Mouse (Mus musculus) limb, embryonic 12.5 days (tissue): ENCODE results near the gene Rragd. TPM values are rescaled to one million over a fixed set of nuclear protein-coding genes. Genes with fewer than 3 reads are reported as not detected.

Source experiments
- ATAC-seq: fragments of 200-750 bp; cut with Nextera tagmentation; 2 replicates; pipeline ENCODE4 v1.8.0; 2017; ENCODE audit warnings: low read depth, moderate TSS enrichment; ENCODE audit not compliant: insufficient number of reproducible peaks, insufficient read depth, low FRiP score, low TSS enrichment
- H3K27ac ChIP-seq: fragments of 300-500 bp; sonication (generic); 2 replicates; pipeline ENCODE4 v1.5.1; 2016; ENCODE audit warnings: mild to moderate bottlenecking, moderate library complexity
- H3K27me3 ChIP-seq: fragments of 300-500 bp; sonication (generic); 2 replicates; pipeline ENCODE4 v1.6.1; 2016; ENCODE audit warnings: mild to moderate bottlenecking, moderate library complexity
- H3K36me3 ChIP-seq: fragments of 300-500 bp; sonication (generic); 2 replicates; pipeline ENCODE4 v1.6.1; 2016; ENCODE audit warnings: mild to moderate bottlenecking, moderate library complexity
- H3K4me1 ChIP-seq: fragments of 300-500 bp; sonication (generic); replicated peaks from 2 replicates; pipeline ENCODE4 v1.6.1; 2016
- H3K4me2 ChIP-seq: fragments of 300-500 bp; sonication (generic); 2 replicates; pipeline ENCODE4 v1.6.1; 2016; ENCODE audit warnings: mild to moderate bottlenecking, moderate library complexity
- H3K4me3 ChIP-seq: fragments of 300-500 bp; sonication (generic); replicated peaks from 2 replicates; pipeline ENCODE4 v1.5.1; 2016; ENCODE audit warnings: mild to moderate bottlenecking
- H3K9ac ChIP-seq: fragments of 300-500 bp; sonication (generic); replicated peaks from 2 replicates; pipeline ENCODE4 v1.6.1; 2016; ENCODE audit warnings: mild to moderate bottlenecking, moderate library complexity
- H3K9me3 ChIP-seq: fragments of 300-500 bp; sonication (generic); 2 replicates; pipeline ENCODE4 v1.6.1; 2016; ENCODE audit warnings: mild to moderate bottlenecking, moderate library complexity
- whole genome bisulfite sequencing: fragments of 180-500 bp; shearing (Covaris S2); methylation state at CpG from one replicate; pipeline ENCODE4 v1.1.7; 2016; 5-methylcytosine and 5-hydroxymethylcytosine counted together
- polyA plus RNA-seq: library from polyadenylated mRNA; unstranded; fragments of >200 nt; fragmentation: Nextera tagmentation; extraction: Ambion mirVana; gene quantifications from 2 replicates; pipeline ENCODE4 v1.2.1, GENCODE M21; 2016

Rragd gene
- polyA plus RNA-seq, 1 experiment from 2014 or later, result 23.9 TPM

- H3K36me3 ChIP-seq, result peaks cover 40% of the 10 kb centered on the region
- H3K9ac ChIP-seq, result no peak overlapping the region
- no peaks in the 10 kb centered on the region for H3K27me3 ChIP-seq
- H3K4me3 ChIP-seq, result no peak overlapping the region
- H3K9me3 ChIP-seq, result peaks cover 4% of the 10 kb centered on the region; the same call in 1 of the 2 replicates
- 88% methylated on average over 1 of the region's 1 CpGs for WGBS
- H3K4me1 ChIP-seq, result no peaks in the 10 kb centered on the region
- H3K27ac ChIP-seq, result no peak overlapping the region
- H3K4me2 ChIP-seq, result no peak overlapping the region
- ATAC-seq, result no peak
Observed at GRCm38 (mm10) chr4:33010078-33010477, 27.2 kb downstream of the Rragd start.

GRCm38 (mm10) chr4:33012484-33012883 is 29.6 kb downstream of the Rragd start:
- WGBS, result 92% methylated on average over 4 of the region's 4 CpGs
- peaks cover 35% of the 10 kb centered on the region for H3K36me3 ChIP-seq

GRCm38 (mm10) chr4:33018361-33018999 is 35.6 kb downstream of the Rragd start:
- no peaks in the 10 kb centered on the region for H3K27me3 ChIP-seq
- no peak overlapping the region for H3K4me2 ChIP-seq
- H3K4me3 ChIP-seq, result no peak overlapping the region
- 51% methylated on average over 9 of the region's 9 CpGs for WGBS
- H3K4me1 ChIP-seq, result no peaks in the 10 kb centered on the region
- no peak overlapping the region for H3K9ac ChIP-seq
- peaks cover 4% of the 10 kb centered on the region; the same call in 1 of the 2 replicates for H3K9me3 ChIP-seq
- ATAC-seq, result peak; percentile 66
- peaks cover 27% of the 10 kb centered on the region for H3K36me3 ChIP-seq
- no peak overlapping the region for H3K27ac ChIP-seq

More at GRCm38 (mm10) chr4:33012484-33012883, 29.6 kb downstream of the Rragd start:
- no peak for ATAC-seq
- Histone ChIP-seq H3K4me3 (no peak overlapping the region), H3K4me1 (no peaks in the 10 kb centered on the region), H3K27ac (no peak overlapping the region), H3K27me3 (no peaks in the 10 kb centered on the region), H3K9me3 (peaks cover 4% of the 10 kb centered on the region; the same call in 1 of the 2 replicates), H3K4me2 (no peak overlapping the region), H3K9ac (no peak overlapping the region)

- Histone ChIP-seq H3K9me3 (no peaks in the 10 kb centered on the region), H3K36me3 (peaks cover 20% of the 10 kb centered on the region), H3K27me3 (no peaks in the 10 kb centered on the region), H3K9ac (no peak overlapping the region), H3K4me2 (no peak overlapping the region), H3K4me1 (no peaks in the 10 kb centered on the region), H3K27ac (no peak overlapping the region), H3K4me3 (no peak overlapping the region)
- ATAC-seq, result no peak
- WGBS, result 86% methylated on average over 8 of the region's 8 CpGs
Observed at GRCm38 (mm10) chr4:33024420-33024819, 41.6 kb downstream of the Rragd start.

- no peaks in the 10 kb centered on the region for H3K27me3 ChIP-seq
- H3K4me3 ChIP-seq, result no peak overlapping the region
- peaks cover 15% of the 10 kb centered on the region; the same call in 1 of the 2 replicates for H3K36me3 ChIP-seq
- no peaks in the 10 kb centered on the region for H3K9me3 ChIP-seq
- no peak overlapping the region for H3K9ac ChIP-seq
- peaks cover 5% of the 10 kb centered on the region; the same call in 1 of the 2 replicates for H3K4me1 ChIP-seq
- 88% methylated on average over 7 of the region's 7 CpGs for WGBS
- no peak for ATAC-seq
- no peak overlapping the region for H3K4me2 ChIP-seq
- no peak overlapping the region for H3K27ac ChIP-seq
Observed at GRCm38 (mm10) chr4:33029104-33029503, 46.3 kb downstream of the Rragd start.

GRCm38 (mm10) chr4:33030264-33031194 is 47.7 kb downstream of the Rragd start:
- 2% methylated on average over 55 of the region's 55 CpGs for WGBS
- ATAC-seq, result peak; percentile 76
- H3K4me3 ChIP-seq, result peak overlapping the region; percentile 79

GRCm38 (mm10) chr4:33031195-33031960 is 48.5 kb downstream of the Rragd start, which contains the start of gene Ube2j1:
Gene Ube2j1 (plus strand): TSS chr4:33031416.
- Histone ChIP-seq H3K9me3 (no peaks in the 10 kb centered on the region; the same call in 1 of the 2 replicates), H3K27ac (peak within 1 kb of the TSS; percentile 94), H3K36me3 (peaks cover 27% of the 10 kb centered on the region), H3K4me3 (peak within 1 kb of the TSS; percentile 79), H3K4me1 (peaks cover 5% of the 10 kb centered on the region; the same call in 1 of the 2 replicates), H3K4me2 (peak within 1 kb of the TSS; percentile 59), H3K9ac (peak within 1 kb of the TSS; percentile 95), H3K27me3 (no peaks in the 10 kb centered on the region)
- under 1% methylated on average over 106 of the region's 123 CpGs for WGBS
- peak; percentile 94 for ATAC-seq

More at GRCm38 (mm10) chr4:33030264-33031194, 47.7 kb downstream of the Rragd start:
- Histone ChIP-seq H3K4me1 (peaks cover 5% of the 10 kb centered on the region; the same call in 1 of the 2 replicates), H3K9ac (peak overlapping the region; percentile 95), H3K27ac (peak overlapping the region; percentile 94), H3K4me2 (peak overlapping the region; percentile 59), H3K36me3 (peaks cover 21% of the 10 kb centered on the region), H3K9me3 (no peaks in the 10 kb centered on the region; the same call in 1 of the 2 replicates), H3K27me3 (no peaks in the 10 kb centered on the region)

GRCm38 (mm10) chr4:33032045-33032444 is 49.2 kb downstream of the Rragd start:
- Histone ChIP-seq H3K27me3 (no peaks in the 10 kb centered on the region), H3K4me2 (peak overlapping the region; percentile 59), H3K36me3 (peaks cover 27% of the 10 kb centered on the region), H3K4me3 (peak overlapping the region; percentile 79), H3K9ac (peak overlapping the region; percentile 95), H3K27ac (peak overlapping the region; percentile 94), H3K9me3 (no peaks in the 10 kb centered on the region; the same call in 1 of the 2 replicates), H3K4me1 (peaks cover 5% of the 10 kb centered on the region; the same call in 1 of the 2 replicates)
- no peak for ATAC-seq
- WGBS, result 21% methylated on average over 4 of the region's 4 CpGs

GRCm38 (mm10) chr4:33033515-33033914 is 50.7 kb downstream of the Rragd start:
- no peak overlapping the region for H3K4me3 ChIP-seq
- H3K4me2 ChIP-seq, result no peak overlapping the region
- no peak overlapping the region for H3K27ac ChIP-seq
- H3K4me1 ChIP-seq, result peaks cover 5% of the 10 kb centered on the region; the same call in 1 of the 2 replicates
- no peak overlapping the region for H3K9ac ChIP-seq
- WGBS, result 84% methylated on average over 6 of the region's 6 CpGs
- no peaks in the 10 kb centered on the region; the same call in 1 of the 2 replicates for H3K9me3 ChIP-seq
- peaks cover 21% of the 10 kb centered on the region for H3K36me3 ChIP-seq
- no peak for ATAC-seq
- H3K27me3 ChIP-seq, result no peaks in the 10 kb centered on the region

- no peak overlapping the region for H3K4me2 ChIP-seq
- H3K9me3 ChIP-seq, result no peaks in the 10 kb centered on the region; the same call in 1 of the 2 replicates
- 85% methylated on average over 4 of the region's 4 CpGs for WGBS
- H3K9ac ChIP-seq, result no peak overlapping the region
- no peak overlapping the region for H3K4me3 ChIP-seq
- ATAC-seq, result no peak
- no peak overlapping the region for H3K27ac ChIP-seq
- no peaks in the 10 kb centered on the region for H3K4me1 ChIP-seq
- no peaks in the 10 kb centered on the region for H3K27me3 ChIP-seq
- peaks cover 76% of the 10 kb centered on the region for H3K36me3 ChIP-seq
Observed at GRCm38 (mm10) chr4:33039826-33040225, 57.0 kb downstream of the Rragd start.
